Mouse (Mus musculus) effector memory CD4-positive, alpha-beta T cell, adult 7 months (primary cell): ENCODE data around the gene Cyp2s1. TPM values are rescaled to one million over a fixed set of nuclear protein-coding genes. Genes with fewer than 3 reads are reported as not detected.

ENCODE experiments used
- polyA plus RNA-seq: library from polyadenylated mRNA; unstranded; fragments of 100-300 nt; shearing (Covaris generic); gene quantifications from one replicate; pipeline ENCODE4 v1.2.1, GENCODE M21; 2017

The Cyp2s1 gene
- polyA plus RNA-seq = 9.5 TPM

DNA sequence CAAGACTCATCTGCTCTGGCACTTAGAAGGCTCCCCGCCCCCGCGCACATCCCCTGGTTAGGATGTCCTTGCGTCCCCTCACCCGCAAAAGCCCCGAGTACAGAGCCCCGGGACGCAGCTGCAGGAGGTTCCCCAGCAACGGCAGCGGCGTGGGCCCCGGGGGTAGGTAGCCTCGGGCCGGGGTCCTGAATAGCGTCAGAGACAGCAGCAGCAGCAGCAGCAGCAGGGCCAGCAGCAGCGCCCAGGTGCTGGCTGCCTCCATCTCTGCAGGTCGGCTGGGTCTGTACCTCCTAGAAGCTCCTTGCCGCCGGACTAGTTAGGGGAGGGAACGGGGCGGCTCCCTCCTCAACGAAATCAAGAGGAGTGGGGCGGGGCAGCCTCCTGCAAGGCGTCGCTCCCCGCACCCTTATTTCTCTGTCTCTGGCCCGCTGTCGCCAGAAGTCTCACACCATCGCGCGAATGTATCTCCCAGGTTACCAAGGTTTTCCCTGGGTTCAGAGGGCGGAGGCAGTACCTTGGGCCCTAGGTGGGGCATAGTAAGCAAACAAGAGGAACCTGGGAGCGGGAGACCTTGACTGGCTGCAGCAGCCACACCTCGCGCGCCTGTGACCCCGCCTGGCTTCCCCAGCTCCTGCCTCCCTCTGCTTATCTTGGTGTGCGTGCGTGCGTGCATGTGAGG, at the start of gene Cyp2s1:
Gene Cyp2s1 (minus strand): TSS at position 673 of the 679 bp plus-strand sequence.

DNA sequence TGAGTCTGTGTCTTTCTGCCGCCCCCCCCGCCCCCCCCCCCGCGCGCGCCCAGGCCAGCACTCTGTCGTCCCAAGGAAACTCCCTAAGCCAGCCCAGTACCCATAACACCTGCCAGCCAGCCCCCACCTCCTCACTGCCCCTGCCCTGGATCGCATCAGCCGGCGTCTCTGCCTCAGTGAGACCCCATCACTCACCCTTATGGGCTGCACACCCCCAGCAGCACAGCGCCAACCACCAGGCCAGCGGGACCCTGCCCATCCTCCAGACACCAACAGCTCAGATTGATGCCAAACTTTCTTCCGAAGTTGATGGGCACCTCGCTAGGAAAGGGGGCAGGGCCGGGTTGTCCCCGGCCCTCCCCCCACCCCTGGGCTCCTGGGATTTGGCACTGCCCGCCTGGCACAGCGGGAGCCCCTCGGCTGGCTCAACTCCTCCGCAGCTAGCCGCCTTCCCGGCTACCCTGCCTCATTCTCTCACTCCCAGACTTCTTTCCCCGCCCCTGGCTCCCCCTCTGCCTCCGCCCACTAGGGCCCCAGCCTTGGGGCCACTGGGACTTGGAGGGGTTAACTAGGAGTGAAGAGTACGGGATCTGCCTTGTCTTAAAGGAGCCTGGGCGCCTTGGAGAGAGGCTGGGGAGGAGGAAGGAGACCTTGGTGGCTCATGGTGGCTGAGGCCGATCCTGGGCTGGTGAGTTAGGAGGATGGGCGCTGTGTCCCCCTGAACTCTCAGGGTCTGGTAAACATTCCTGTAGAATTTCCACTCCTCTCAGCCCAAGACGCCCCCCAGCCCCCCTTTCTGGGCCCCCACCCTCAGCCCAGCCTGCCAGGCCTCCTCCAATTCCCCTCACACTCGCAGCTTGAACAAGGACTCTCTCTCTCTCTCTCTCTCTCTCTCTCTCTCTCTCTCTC, 28.2 kb downstream of the Cyp2s1 start, which contains the start of gene Axl:
Gene Axl (minus strand): TSS at position 486 of the 909 bp plus-strand sequence.

DNA sequence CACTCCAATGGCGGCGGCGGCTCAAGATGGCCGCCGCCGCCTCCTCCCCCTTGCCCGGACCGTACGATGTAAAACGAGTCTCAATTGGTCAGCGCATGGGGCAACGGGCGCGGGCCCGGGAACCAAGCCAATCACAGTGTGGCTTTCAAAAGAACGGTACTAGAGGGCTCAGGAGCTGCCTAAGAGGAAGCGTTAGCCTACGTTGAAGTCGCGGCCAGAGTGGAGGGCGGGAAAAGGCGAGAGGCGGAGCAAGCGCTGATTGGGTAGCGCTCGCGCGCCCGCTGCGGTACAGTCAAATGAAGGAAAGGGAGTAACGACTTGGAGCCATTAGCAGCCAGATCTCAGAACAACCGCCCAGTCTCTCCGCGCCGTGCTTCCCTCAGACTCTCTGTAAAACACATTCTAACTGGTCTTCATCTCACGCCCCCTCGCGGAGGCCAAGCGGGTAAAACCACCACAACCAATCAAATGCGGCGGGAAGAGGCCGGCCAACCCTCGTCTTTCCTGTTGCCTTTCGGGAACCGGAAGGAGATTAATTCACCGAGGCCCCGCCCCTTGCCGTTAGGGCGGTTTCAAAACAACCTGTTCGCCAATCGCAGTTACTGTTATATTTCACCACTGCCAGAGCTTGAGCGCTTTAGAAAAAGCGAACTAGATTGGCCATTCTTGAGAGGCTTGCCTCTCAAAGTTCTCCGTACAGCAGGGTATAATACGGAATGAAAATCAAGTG, 61.8 kb downstream of the Cyp2s1 start, which contains the start of gene Hnrnpul1:
Gene Hnrnpul1 (minus strand): TSS at position 20 of the 730 bp plus-strand sequence.

Other genes starting within 250 kb of the Cyp2s1 start
- gene Erich4, start 201.0 kb downstream of the Cyp2s1 start, polyA plus RNA-seq = not detected
- gene Dmac2, start 197.5 kb downstream of the Cyp2s1 start, polyA plus RNA-seq = 63.1 TPM
- gene B3gnt8, start 190.3 kb downstream of the Cyp2s1 start, polyA plus RNA-seq = 0.30 TPM
- 40.9 TPM for gene Bckdha, start 157.9 kb downstream of the Cyp2s1 start, polyA plus RNA-seq
- 49.3 TPM for gene Exosc5, start 157.7 kb downstream of the Cyp2s1 start, polyA plus RNA-seq
- gene Tmem91, start 141.7 kb downstream of the Cyp2s1 start, polyA plus RNA-seq = 1.3 TPM
- 62.5 TPM for gene B9d2, start 136.1 kb downstream of the Cyp2s1 start, polyA plus RNA-seq
- gene Tgfb1, start 129.9 kb downstream of the Cyp2s1 start, polyA plus RNA-seq = 113 TPM
- gene Ccdc97, start 97.8 kb downstream of the Cyp2s1 start, polyA plus RNA-seq = 43.5 TPM
- 68.6 TPM for gene Hnrnpul1, start 62.2 kb downstream of the Cyp2s1 start, polyA plus RNA-seq
- 5.8 TPM for gene Axl, start 28.2 kb downstream of the Cyp2s1 start, polyA plus RNA-seq
- gene Cyp2b10, start 80.7 kb upstream of the Cyp2s1 start, polyA plus RNA-seq = not detected
- not detected for gene Cyp2b13, start 244.6 kb upstream of the Cyp2s1 start, polyA plus RNA-seq